Mouse (Mus musculus) limb, embryonic 14.5 days (tissue): Measurements from ENCODE around the gene Mitf. TPM values are rescaled to one million over a fixed set of nuclear protein-coding genes. Genes with fewer than 3 reads are reported as not detected.

ENCODE experiments used
- ATAC-seq: fragments of 200-750 bp; cut with Nextera tagmentation; 2 replicates; pipeline ENCODE4 v1.8.0; 2017; ENCODE audit warnings: low read depth, moderate number of reproducible peaks, moderate TSS enrichment; ENCODE audit not compliant: low FRiP score
- DNase-seq: peaks from one replicate; pipeline ENCODE4 v3.0.0-alpha.2; 2015; ENCODE audit warnings: low spot score
- H3K27ac ChIP-seq: fragments of 300-500 bp; sonication (generic); replicated peaks from 2 replicates; pipeline ENCODE4 v1.5.1; 2014; ENCODE audit warnings: low read depth, mild to moderate bottlenecking, low read length, moderate library complexity, mixed read lengths
- H3K27me3 ChIP-seq: fragments of 300-500 bp; sonication (generic); 2 replicates; pipeline ENCODE4 v1.6.1; 2014; ENCODE audit warnings: low read length, mixed read lengths; ENCODE audit not compliant: control insufficient read depth, insufficient read depth
- H3K36me3 ChIP-seq: fragments of 300-500 bp; sonication (generic); 2 replicates; pipeline ENCODE4 v1.6.1; 2014; ENCODE audit warnings: mild to moderate bottlenecking, low read length, moderate library complexity, mixed read lengths; ENCODE audit not compliant: control insufficient read depth, insufficient read depth
- H3K4me1 ChIP-seq: fragments of 300-500 bp; sonication (generic); 2 replicates; pipeline ENCODE4 v1.6.1; 2014; ENCODE audit warnings: antibody characterized with exemption, low read length, mixed read lengths; ENCODE audit not compliant: control insufficient read depth, insufficient read depth
- H3K4me2 ChIP-seq: fragments of 300-500 bp; sonication (generic); replicated peaks from 2 replicates; pipeline ENCODE4 v1.6.1; 2014; ENCODE audit warnings: low read depth, mild to moderate bottlenecking, low read length, moderate library complexity; ENCODE audit not compliant: severe bottlenecking
- H3K4me3 ChIP-seq: fragments of 300-500 bp; sonication (generic); replicated peaks from 2 replicates; pipeline ENCODE4 v1.5.1; 2014; ENCODE audit warnings: low read length
- H3K9ac ChIP-seq: fragments of 300-500 bp; sonication (generic); 2 replicates; pipeline ENCODE4 v1.6.1; 2014; ENCODE audit warnings: mild to moderate bottlenecking, low read depth, low read length, moderate library complexity; ENCODE audit not compliant: severe bottlenecking
- H3K9me3 ChIP-seq: fragments of 300-500 bp; sonication (generic); 2 replicates; pipeline ENCODE4 v1.6.1; 2016; ENCODE audit warnings: low read length; ENCODE audit not compliant: control insufficient read depth
- POLR2A ChIP-seq: fragments of 200-500 bp; IDR thresholded peaks from 2 replicates; pipeline ENCODE4 v1.8.0; 2012; ENCODE audit warnings: inconsistent platforms, mild to moderate bottlenecking, moderate library complexity, borderline replicate concordance; ENCODE audit not compliant: insufficient read depth, insufficient read length; ENCODE audit errors: extremely low read depth
- WGBS: fragments of 180-500 bp; shearing (Covaris S2); extraction: QIAGEN DNeasy Blood & Tissue Kit; methylation state at CpG from one replicate; pipeline ENCODE4 v1.1.7; 2014; 5-methylcytosine and 5-hydroxymethylcytosine counted together
- polyA plus RNA-seq, 2 experiments: library from polyadenylated mRNA; depleted of rRNA in 1 of 2; stranded (reverse) in 1 of 2; unstranded in 1 of 2; fragments of >200 nt; fragmentation: Nextera tagmentation in 1 of 2; extraction: Ambion mirVana in 1 of 2; gene quantifications; 2 replicates each; pipeline versions ENCODE4 v1.2.1 to v1.2.3; 2012 to 2014

Mitf gene
- polyA plus RNA-seq, 2 experiments, result 2.9 to 3.6 TPM

DNA sequence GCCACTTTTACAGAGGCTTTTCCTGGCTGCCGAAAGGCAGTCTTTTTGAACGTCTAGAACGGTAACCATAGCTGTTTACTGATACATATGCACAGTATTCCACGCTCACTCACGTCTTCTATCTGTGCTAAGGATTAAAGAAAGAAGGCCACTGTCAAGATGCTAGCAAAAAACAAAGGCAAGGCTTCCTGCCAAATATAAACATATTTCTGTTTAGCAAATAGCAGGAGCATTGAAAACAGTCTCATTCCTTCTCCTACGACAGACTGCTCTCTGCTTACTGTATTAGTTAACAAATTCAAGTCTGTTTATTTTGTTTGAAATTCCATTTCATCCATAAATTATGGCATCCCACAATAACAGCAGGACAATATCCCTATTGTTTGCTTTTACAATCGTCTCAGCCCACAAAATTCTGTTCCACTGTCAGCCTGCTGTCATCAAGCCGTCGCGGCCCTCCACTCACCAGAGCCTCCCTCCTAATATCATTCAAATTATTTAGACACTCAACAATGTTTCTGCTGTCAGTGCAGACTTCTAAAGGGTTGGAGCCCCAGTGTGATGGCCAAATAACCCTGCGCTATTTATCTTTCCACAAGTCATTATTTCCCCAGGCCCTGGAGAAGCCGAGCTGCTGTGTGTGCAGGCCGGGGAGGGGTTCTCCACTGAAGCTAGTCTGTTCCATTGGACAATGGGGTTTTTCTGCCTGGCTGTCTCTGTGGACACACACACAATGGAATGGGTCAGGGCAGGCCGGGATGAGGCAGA, 242.0 kb downstream of the Mitf start:
- H3K9ac ChIP-seq, result no peak overlapping the region
- no peak overlapping the region for H3K4me3 ChIP-seq
- no peaks in the 10 kb centered on the region for H3K27me3 ChIP-seq
- H3K9me3 ChIP-seq, result no peaks in the 10 kb centered on the region
- no peak overlapping the region for H3K27ac ChIP-seq
- H3K4me1 ChIP-seq, result no peaks in the 10 kb centered on the region
- TF ChIP-seq POLR2A, result no peak
- ATAC-seq (no peak), DNase-seq (no peak)
- no peak overlapping the region for H3K4me2 ChIP-seq
- H3K36me3 ChIP-seq, result no peaks in the 10 kb centered on the region
- WGBS, result 67% methylated on average over 14 of the region's 14 CpGs

DNA sequence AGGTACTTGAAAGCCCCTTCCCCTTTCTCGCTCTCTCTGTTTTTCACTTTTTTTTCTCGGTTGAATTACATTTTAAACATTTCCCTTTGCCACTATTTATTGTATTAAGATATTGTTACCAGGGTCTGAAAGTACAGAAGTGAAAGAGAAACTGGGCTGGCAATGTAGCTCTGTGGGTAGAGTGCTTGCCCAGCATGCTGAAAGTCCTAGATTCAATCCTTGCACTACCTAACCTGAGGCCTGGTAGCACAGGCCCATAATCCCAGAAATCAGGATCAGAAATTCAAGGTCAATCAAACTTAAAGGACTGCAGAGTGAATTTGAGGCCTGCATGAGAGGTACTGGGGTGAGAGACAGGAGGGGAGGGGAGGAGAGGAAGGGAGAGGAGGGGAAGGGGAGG, 242.7 kb downstream of the Mitf start:
- Histone ChIP-seq H3K27ac (no peak overlapping the region), H3K36me3 (no peaks in the 10 kb centered on the region), H3K9ac (no peak overlapping the region), H3K4me3 (no peak overlapping the region), H3K9me3 (no peaks in the 10 kb centered on the region), H3K27me3 (no peaks in the 10 kb centered on the region), H3K4me2 (no peak overlapping the region), H3K4me1 (no peaks in the 10 kb centered on the region)
- no peak for TF ChIP-seq POLR2A
- 90% methylated on average over 2 of the region's 2 CpGs for WGBS
- ATAC-seq (no peak), DNase-seq (no peak)

DNA sequence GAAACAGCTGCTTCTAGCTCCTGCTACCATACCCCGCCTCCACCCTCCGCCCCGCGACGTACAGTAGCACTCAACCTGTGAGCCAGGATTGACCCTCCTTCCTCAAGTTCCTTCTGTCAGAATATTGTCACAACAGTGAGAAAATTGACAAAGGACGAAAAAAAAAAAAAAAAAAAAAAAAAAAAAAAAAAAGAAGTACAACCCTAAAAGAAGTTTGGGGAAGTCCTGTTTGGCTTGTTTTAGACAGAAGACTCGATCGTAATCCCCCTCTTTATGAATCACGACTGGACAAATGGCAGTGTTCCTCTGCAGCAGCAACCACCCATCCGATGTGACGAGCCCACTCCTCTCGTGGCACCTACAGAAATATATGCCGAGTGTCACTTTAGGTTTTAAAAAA, 255.0 kb downstream of the Mitf start:
- TF ChIP-seq POLR2A, result no peak
- H3K9me3 ChIP-seq, result no peaks in the 10 kb centered on the region
- H3K9ac ChIP-seq, result no peak overlapping the region
- ATAC-seq, result no peak
- H3K27me3 ChIP-seq, result no peaks in the 10 kb centered on the region
- H3K27ac ChIP-seq, result no peak overlapping the region
- H3K4me2 ChIP-seq, result no peak overlapping the region
- no peaks in the 10 kb centered on the region for H3K36me3 ChIP-seq
- no peak for DNase-seq
- no peaks in the 10 kb centered on the region for H3K4me1 ChIP-seq
- 88% methylated on average over 13 of the region's 13 CpGs for WGBS
- H3K4me3 ChIP-seq, result no peak overlapping the region

DNA sequence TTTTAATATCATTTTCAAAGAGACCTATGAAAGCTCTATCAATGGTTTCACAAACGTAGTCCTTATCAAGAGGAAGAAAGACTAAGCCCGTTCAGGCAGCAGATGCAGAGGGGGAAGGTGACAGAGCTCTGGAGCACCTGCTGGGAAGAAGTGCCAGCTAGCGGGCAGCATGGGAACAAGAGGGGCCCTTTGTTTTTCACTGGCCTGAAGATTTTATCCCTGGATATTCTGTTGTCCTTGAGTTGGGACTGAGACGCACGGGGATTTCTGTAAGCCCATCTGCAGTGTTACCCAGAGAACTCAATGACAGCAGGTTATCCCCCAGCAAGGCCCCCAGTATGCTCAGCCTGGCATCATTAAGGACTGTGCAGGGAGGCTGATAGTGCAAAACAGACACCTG, 258.1 kb downstream of the Mitf start:
- H3K27ac ChIP-seq, result no peak overlapping the region
- TF ChIP-seq POLR2A, result no peak
- H3K4me2 ChIP-seq, result no peak overlapping the region
- H3K36me3 ChIP-seq, result no peaks in the 10 kb centered on the region
- no peaks in the 10 kb centered on the region for H3K27me3 ChIP-seq
- H3K4me3 ChIP-seq, result no peak overlapping the region
- H3K4me1 ChIP-seq, result no peaks in the 10 kb centered on the region
- ATAC-seq (no peak), DNase-seq (no peak)
- no peaks in the 10 kb centered on the region for H3K9me3 ChIP-seq
- WGBS, result 27% methylated on average over 5 of the region's 5 CpGs
- H3K9ac ChIP-seq, result no peak overlapping the region

DNA sequence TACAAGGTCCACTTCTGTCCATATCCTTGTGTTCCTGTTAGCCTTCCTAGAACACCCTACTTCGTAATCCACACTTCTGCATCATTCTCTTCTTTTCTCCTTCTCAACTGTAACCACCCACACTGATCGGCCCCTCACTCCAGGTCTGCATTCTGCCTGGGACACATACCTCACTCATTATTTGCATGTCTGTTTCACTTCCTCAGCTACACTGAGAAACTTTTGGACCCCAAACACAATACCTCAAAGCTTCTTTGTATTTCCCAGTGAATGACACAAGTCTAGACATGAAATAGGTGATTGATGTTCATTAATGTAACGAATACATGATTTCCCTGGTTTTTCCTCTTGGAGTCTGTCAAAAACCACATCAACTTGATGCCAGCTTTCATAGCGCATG, 259.6 kb downstream of the Mitf start:
- no peaks in the 10 kb centered on the region for H3K27me3 ChIP-seq

More for the DNA sequence above, 259.6 kb downstream of the Mitf start:
- no peak for ATAC-seq
- Histone ChIP-seq H3K9ac (no peak overlapping the region), H3K4me1 (no peaks in the 10 kb centered on the region), H3K27ac (no peak overlapping the region), H3K4me2 (no peak overlapping the region), H3K9me3 (no peaks in the 10 kb centered on the region), H3K36me3 (no peaks in the 10 kb centered on the region), H3K4me3 (no peak overlapping the region)
- no peak for TF ChIP-seq POLR2A
- 82% methylated on average over 4 of the region's 4 CpGs for WGBS
- no peak for DNase-seq

Other genes starting within 250 kb of the Mitf start
- gene Frmd4b, start 189.5 kb upstream of the Mitf start, polyA plus RNA-seq (2012; rRNA removed), result 13.5 and 13.9 TPM in 2 replicates
- 14.1 and 14.8 TPM in 2 replicates for gene Frmd4b, start 189.5 kb upstream of the Mitf start, polyA plus RNA-seq (2014; fragmentation: Nextera tagmentation; extraction: Ambion mirVana)